Mouse (Mus musculus): ENCODE data around the gene Mvb12b. TPM values are rescaled to one million over a fixed set of nuclear protein-coding genes. Genes with fewer than 3 reads are reported as not detected.
A peak's percentile ranks its signal among the peaks of the same experiment; 100 is the strongest.

The Mvb12b gene
- polyA plus RNA-seq, 1 experiment from 2014 or later: 67.0 TPM

GRCm38 (mm10) chr2:33784721-33785120, 103.0 kb downstream of the Mvb12b start:
- Histone ChIP-seq H3K4me1 (peaks cover 50% of the 10 kb centered on the region), H3K36me3 (replicated peaks) (no peaks in the 10 kb centered on the region), H3K9me3 (no peaks in the 10 kb centered on the region), H3K4me2 (no peak overlapping the region), H3K4me3 (no peak overlapping the region), H3K27ac (no peak overlapping the region), H3K27me3 (replicated peaks) (no peaks in the 10 kb centered on the region), H3K9ac (no peak overlapping the region)
- ATAC-seq (replicated peaks): no peak
- WGBS: 74% methylated on average over 1 of the region's 1 CpGs

GRCm38 (mm10) chr2:33783419-33783818, 104.3 kb downstream of the Mvb12b start:
- H3K36me3 ChIP-seq (replicated peaks): no peaks in the 10 kb centered on the region
- 91% methylated on average over 7 of the region's 7 CpGs for WGBS
- no peak overlapping the region for H3K4me3 ChIP-seq
- peaks cover 41% of the 10 kb centered on the region for H3K4me1 ChIP-seq
- no peak for ATAC-seq (replicated peaks)
- no peaks in the 10 kb centered on the region for H3K9me3 ChIP-seq
- no peak overlapping the region for H3K27ac ChIP-seq
- H3K9ac ChIP-seq: no peak overlapping the region
- H3K4me2 ChIP-seq: no peak overlapping the region
- no peaks in the 10 kb centered on the region for H3K27me3 ChIP-seq (replicated peaks)

GRCm38 (mm10) chr2:33781655-33782400, 105.9 kb downstream of the Mvb12b start:
- no peak overlapping the region for H3K9ac ChIP-seq
- 40% methylated on average over 11 of the region's 11 CpGs for WGBS
- peaks cover 27% of the 10 kb centered on the region for H3K4me1 ChIP-seq
- H3K27me3 ChIP-seq (replicated peaks): no peaks in the 10 kb centered on the region
- no peak overlapping the region for H3K4me2 ChIP-seq
- H3K36me3 ChIP-seq (replicated peaks): no peaks in the 10 kb centered on the region
- no peak overlapping the region for H3K4me3 ChIP-seq
- ATAC-seq (replicated peaks): no peak
- H3K9me3 ChIP-seq: no peaks in the 10 kb centered on the region
- peak overlapping the region; percentile 45; the same call in 1 of the 2 replicates for H3K27ac ChIP-seq

DNA sequence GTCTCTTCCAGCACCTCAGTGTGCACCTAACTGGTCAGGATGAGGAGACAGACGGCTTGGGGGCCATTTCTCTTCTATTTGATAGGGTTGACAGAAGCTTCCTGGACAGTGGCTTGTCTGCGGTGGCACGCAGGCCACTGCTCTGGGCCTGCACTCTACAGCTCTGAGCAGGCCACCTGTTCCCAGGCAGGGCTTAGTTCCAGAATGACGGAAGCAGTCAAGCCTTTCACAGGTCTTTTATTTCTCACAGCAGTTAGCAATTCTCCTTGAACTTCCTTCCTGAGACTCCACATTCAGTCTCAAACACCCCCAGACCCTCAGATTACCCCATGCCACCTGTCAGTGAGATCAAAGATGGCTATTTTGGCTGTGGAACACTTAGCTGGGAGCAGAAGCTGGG, 109.3 kb downstream of the Mvb12b start:
- H3K27ac ChIP-seq: 0 out of 2 replicates have a peak overlapping the region, but pooled peaks have one; percentile 12
- H3K4me3 ChIP-seq: no peak overlapping the region
- no peaks in the 10 kb centered on the region for H3K9me3 ChIP-seq
- H3K9ac ChIP-seq: no peak overlapping the region
- no peak for ATAC-seq (replicated peaks)
- H3K36me3 ChIP-seq (replicated peaks): no peaks in the 10 kb centered on the region
- H3K4me1 ChIP-seq: peaks cover 13% of the 10 kb centered on the region
- WGBS: 96% methylated on average over 4 of the region's 4 CpGs
- no peaks in the 10 kb centered on the region for H3K27me3 ChIP-seq (replicated peaks)
- no peak overlapping the region for H3K4me2 ChIP-seq

GRCm38 (mm10) chr2:33777051-33777450, 110.7 kb downstream of the Mvb12b start:
- 94% methylated on average over 11 of the region's 11 CpGs for WGBS
- Histone ChIP-seq H3K9me3 (no peaks in the 10 kb centered on the region), H3K9ac (no peak overlapping the region), H3K36me3 (replicated peaks) (no peaks in the 10 kb centered on the region), H3K4me1 (peaks cover 25% of the 10 kb centered on the region), H3K4me3 (no peak overlapping the region), H3K27me3 (replicated peaks) (no peaks in the 10 kb centered on the region), H3K27ac (no peak overlapping the region), H3K4me2 (no peak overlapping the region)
- no peak for ATAC-seq (replicated peaks)

GRCm38 (mm10) chr2:33774884-33775283, 112.9 kb downstream of the Mvb12b start:
- no peaks in the 10 kb centered on the region for H3K27me3 ChIP-seq (replicated peaks)
- H3K4me2 ChIP-seq: no peak overlapping the region
- ATAC-seq (replicated peaks): no peak
- no peak overlapping the region for H3K4me3 ChIP-seq
- no peaks in the 10 kb centered on the region for H3K9me3 ChIP-seq
- H3K4me1 ChIP-seq: peaks cover 28% of the 10 kb centered on the region
- H3K9ac ChIP-seq: no peak overlapping the region
- no peaks in the 10 kb centered on the region for H3K36me3 ChIP-seq (replicated peaks)
- no peak overlapping the region for H3K27ac ChIP-seq
- WGBS: 90% methylated on average over 2 of the region's 2 CpGs

DNA sequence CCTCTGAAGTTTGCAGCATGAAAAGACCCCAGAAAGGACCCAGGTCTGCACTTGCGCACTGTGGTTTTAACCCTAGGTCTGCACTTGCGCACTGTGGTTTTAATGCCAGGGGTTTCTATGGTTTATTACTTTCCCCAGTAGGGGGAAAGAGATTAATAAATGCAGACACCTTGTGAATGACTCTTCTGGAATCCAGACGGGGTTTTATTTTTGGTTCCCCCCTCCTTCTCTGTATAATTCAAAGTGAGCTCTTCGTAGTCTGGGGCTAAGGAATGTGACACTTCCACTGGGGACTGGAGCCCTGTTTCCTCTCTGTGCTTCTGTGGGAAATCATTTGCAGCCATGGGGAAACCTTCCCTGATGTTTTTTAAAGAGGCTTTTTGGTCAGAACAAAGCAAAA, 113.6 kb downstream of the Mvb12b start:
- Histone ChIP-seq H3K27ac (0 out of 2 replicates have a peak overlapping the region, but pooled peaks have one; percentile 49), H3K27me3 (replicated peaks) (no peaks in the 10 kb centered on the region), H3K4me1 (peaks cover 28% of the 10 kb centered on the region), H3K4me2 (no peak overlapping the region), H3K9me3 (no peaks in the 10 kb centered on the region), H3K4me3 (no peak overlapping the region), H3K36me3 (replicated peaks) (no peaks in the 10 kb centered on the region), H3K9ac (no peak overlapping the region)
- WGBS: 62% methylated on average over 4 of the region's 4 CpGs
- no peak for ATAC-seq (replicated peaks)

DNA sequence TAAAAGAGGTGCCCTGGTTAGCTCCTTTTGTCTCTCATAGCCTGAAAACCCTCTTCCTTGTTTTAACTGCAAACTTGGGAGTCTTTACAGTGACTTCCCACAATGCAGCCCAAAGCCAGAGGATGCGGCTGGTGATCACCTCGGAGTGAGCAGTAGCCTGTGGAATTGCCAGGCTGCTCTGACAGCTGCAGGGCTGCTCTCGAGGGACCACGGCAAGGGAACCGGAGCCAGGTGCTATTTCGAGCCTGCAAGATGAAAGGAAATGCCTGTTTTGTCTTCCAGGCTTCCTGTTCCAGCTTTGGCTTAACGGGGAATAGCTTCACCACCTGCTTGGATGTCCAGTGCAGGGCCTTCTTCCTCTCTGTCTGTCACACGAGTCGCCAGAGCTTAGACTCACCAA, 115.3 kb downstream of the Mvb12b start:
- Histone ChIP-seq H3K36me3 (replicated peaks) (no peaks in the 10 kb centered on the region), H3K4me3 (no peak overlapping the region), H3K27me3 (replicated peaks) (no peaks in the 10 kb centered on the region), H3K27ac (peak overlapping the region; percentile 49), H3K4me2 (no peak overlapping the region), H3K4me1 (peaks cover 28% of the 10 kb centered on the region), H3K9ac (no peak overlapping the region), H3K9me3 (no peaks in the 10 kb centered on the region)
- WGBS: 37% methylated on average over 9 of the region's 9 CpGs
- no peak for ATAC-seq (replicated peaks)

DNA sequence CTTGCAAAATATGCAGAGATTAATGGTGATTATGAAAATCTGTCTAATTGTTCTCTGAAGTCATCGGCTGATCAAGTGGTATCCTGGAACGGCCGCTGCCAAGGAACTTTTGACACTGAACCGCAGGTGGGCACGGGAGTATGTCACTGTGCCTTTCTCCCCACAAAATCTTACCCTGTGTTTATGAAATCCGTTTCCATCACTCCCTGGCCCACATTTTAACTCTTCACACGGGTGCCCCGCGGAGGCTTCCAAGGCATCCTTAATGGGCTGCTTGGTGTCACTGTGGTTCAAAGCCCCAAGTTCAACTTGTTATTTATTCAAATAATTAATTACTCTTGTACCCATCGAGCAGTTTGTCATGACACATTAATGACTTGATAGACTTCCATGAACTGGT, 116.4 kb downstream of the Mvb12b start:
- Histone ChIP-seq H3K36me3 (replicated peaks) (no peaks in the 10 kb centered on the region), H3K9ac (no peak overlapping the region), H3K4me2 (no peak overlapping the region), H3K4me3 (no peak overlapping the region), H3K4me1 (peaks cover 28% of the 10 kb centered on the region), H3K27me3 (replicated peaks) (no peaks in the 10 kb centered on the region), H3K27ac (no peak overlapping the region), H3K9me3 (no peaks in the 10 kb centered on the region)
- ATAC-seq (replicated peaks): no peak
- 54% methylated on average over 10 of the region's 10 CpGs for WGBS

DNA sequence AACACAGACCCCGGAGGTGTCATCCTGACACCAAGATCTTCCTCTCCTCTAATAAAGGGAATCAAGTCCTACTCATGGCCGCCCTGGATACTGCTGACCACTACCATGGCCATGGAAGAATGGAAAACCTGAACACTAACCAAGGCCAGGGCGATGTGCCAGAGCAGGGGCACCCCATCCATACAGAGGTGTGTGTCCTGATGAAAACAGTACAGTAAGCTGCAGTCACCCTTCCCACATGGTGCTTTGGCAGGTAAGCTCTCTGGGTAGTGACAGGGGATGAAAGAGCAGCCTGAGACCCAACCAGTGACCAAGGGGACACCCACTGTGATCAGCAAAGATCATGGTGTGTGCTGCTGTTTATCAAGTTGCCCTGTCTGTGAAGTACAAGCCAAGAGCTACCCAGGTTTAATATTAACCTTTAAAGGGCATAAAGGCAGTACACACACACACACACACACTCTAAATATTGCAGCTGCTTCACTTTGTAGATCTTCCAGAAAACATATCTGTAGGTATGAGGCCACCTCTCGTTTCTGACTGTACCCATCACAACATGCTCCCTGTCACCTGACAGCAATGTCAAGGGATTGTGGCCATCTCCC, 117.1 kb downstream of the Mvb12b start:
- no peak for ATAC-seq (replicated peaks)
- 94% methylated on average over 4 of the region's 4 CpGs for WGBS
- H3K27me3 ChIP-seq (replicated peaks): no peaks in the 10 kb centered on the region
- no peaks in the 10 kb centered on the region for H3K36me3 ChIP-seq (replicated peaks)
- H3K4me2 ChIP-seq: no peak overlapping the region
- H3K9me3 ChIP-seq: no peaks in the 10 kb centered on the region
- no peak overlapping the region for H3K4me3 ChIP-seq
- H3K9ac ChIP-seq: no peak overlapping the region
- no peak overlapping the region for H3K27ac ChIP-seq
- H3K4me1 ChIP-seq: peaks cover 28% of the 10 kb centered on the region

GRCm38 (mm10) chr2:33764476-33764875, 123.3 kb downstream of the Mvb12b start:
- WGBS: 31% methylated on average over 5 of the region's 8 CpGs
- no peak overlapping the region for H3K27ac ChIP-seq
- ATAC-seq (replicated peaks): no peak; the same call in 1 of the 2 replicates

GRCm38 (mm10) chr2:33762210-33762609, 125.5 kb downstream of the Mvb12b start:
- Histone ChIP-seq H3K4me1 (peaks cover 31% of the 10 kb centered on the region), H3K4me3 (no peak overlapping the region), H3K4me2 (no peak overlapping the region), H3K36me3 (replicated peaks) (no peaks in the 10 kb centered on the region), H3K27ac (no peak overlapping the region), H3K27me3 (replicated peaks) (no peaks in the 10 kb centered on the region), H3K9me3 (no peaks in the 10 kb centered on the region), H3K9ac (no peak overlapping the region)
- ATAC-seq (replicated peaks): no peak
- 77% methylated on average over 6 of the region's 6 CpGs for WGBS

More at GRCm38 (mm10) chr2:33764476-33764875, 123.3 kb downstream of the Mvb12b start:
- Histone ChIP-seq H3K4me3 (no peak overlapping the region), H3K9ac (no peak overlapping the region), H3K27me3 (replicated peaks) (no peaks in the 10 kb centered on the region), H3K4me2 (no peak overlapping the region), H3K9me3 (no peaks in the 10 kb centered on the region), H3K4me1 (peaks cover 18% of the 10 kb centered on the region), H3K36me3 (replicated peaks) (no peaks in the 10 kb centered on the region)

DNA sequence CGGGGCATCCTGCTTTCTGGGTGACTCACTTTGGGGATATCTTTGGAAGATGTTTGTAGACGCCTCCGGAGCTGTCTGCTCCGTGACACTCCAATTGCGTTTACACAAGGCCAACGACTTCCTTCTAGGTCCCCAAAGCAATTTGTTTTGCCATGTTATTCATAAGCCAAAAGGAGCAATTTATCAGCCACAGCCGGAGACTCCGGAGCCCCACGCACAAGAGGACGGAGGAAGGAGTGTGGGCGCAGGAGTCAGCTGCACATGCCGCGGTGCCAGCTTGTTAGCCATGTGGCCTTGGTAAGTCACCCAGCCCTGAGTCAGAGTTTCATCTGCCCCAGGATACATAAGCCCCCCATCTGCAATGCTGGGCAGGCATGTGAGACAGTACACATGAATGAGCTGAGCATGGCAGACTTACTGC, 127.2 kb downstream of the Mvb12b start:
- no peaks in the 10 kb centered on the region for H3K36me3 ChIP-seq (replicated peaks)
- no peak overlapping the region for H3K4me2 ChIP-seq
- no peaks in the 10 kb centered on the region for H3K27me3 ChIP-seq (replicated peaks)
- WGBS: 70% methylated on average over 13 of the region's 13 CpGs
- H3K4me1 ChIP-seq: peaks cover 37% of the 10 kb centered on the region
- H3K27ac ChIP-seq: no peak overlapping the region; the same call in 1 of the 2 replicates
- no peak overlapping the region for H3K9ac ChIP-seq
- H3K4me3 ChIP-seq: no peak overlapping the region
- H3K9me3 ChIP-seq: no peaks in the 10 kb centered on the region
- ATAC-seq (replicated peaks): no peak

Data from midbrain, embryonic 15.5 days (tissue).